Mouse (Mus musculus) lung, postnatal 36 days (tissue): Measurements from ENCODE around the gene Tspo.

ENCODE experiments used
- DNase-seq: peaks from one replicate; pipeline ENCODE4 v3.0.0; 2022; ENCODE audit warnings: mixed read lengths

Tspo gene

DNA sequence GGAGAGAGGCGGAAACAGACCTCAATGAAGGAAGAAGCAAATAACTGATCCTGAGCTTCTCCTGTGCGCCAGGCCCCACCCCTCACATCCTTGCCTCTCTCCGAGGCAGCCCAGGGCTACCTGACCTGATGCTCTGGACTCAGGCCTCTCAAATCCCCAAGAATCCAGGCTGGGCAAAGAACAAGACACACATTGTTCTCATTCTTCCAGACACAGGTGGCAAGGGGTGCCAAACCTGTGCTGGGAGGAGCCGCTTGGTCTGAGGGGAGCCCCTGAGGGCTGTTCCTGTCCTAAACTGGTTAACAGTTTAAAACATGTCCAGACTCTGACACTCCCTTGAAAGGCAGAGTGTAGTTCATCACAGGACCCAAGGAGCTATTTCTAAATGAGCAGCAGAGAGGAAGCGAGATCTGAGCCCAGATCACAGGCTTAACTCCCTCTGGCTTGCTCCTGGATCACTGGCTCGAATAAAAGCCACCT lies 21.4 kb downstream of the Tspo start:
- no peak for DNase-seq

- DNase-seq: no peak
Measured at GRCm38 (mm10) chr15:83590841-83591240, 27.4 kb downstream of the Tspo start.

GRCm38 (mm10) chr15:83591758-83592157 lies 28.4 kb downstream of the Tspo start:
- DNase-seq: no peak

DNA sequence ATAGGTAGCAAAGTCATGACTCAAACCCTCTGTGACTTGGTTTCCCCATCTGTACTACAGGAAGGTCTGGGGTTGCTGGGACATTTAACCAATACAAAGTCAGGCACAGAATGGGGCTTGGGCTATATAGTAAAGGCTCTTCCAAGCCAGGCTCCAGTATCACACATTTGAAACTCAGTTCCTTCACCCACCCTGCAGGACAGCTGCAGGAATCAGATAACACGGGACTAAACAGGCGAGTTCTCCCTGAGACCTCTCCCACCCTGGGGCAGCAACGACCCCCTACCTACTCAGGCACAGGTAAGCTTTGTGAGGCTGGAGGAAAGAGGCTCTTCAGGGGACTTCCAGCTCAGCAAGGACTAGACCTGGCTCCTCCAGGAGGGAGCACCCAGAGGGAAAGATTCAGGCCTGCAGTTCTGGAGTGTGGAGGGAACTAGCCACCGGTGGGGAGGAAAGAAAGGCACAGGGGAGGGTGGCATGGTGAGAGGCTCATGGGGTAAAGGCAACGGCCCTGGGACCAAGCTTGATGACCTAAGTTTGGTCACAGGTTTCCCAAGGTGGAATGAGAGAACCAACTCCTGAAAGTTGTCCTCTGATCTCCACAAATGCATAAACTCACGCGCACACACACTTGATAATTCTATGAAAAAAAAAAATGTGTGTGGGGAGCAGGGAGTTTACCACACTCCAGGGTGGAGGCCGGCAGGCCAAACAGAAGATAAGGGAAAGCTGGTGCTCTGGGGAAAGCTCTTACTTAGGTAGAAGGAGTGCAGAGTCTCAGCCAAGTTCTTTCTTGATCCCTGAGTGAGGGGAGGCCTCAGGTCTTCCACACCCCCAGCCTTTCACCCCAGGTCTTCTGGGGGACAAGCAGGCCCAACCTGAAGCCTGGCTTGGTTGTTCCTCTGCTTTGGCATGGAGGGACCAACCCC lies 29.1 kb downstream of the Tspo start:
- DNase-seq: no peak

DNA sequence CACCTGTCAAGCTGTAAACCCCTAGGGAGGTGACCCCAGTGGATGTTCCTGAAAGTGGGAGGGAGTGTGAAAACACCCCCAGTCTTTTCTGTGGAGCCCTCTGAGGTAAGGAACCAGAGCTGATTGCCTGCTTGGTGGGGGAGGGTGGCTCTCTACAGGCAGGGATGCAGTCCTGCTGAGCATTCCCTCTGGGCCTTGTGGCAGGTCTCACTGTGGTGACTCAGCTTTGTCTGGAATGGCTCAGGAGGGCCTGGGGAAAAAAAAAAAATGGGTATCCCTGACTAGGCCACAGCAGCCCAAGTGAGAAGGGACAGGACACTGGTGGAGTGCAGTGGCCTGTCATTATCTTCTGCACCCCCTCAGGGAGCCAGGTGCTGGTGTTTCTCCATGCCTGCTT lies 29.8 kb downstream of the Tspo start:
- DNase-seq: no peak

- no peak for DNase-seq
Measured at GRCm38 (mm10) chr15:83593702-83594512, 30.5 kb downstream of the Tspo start.

DNA sequence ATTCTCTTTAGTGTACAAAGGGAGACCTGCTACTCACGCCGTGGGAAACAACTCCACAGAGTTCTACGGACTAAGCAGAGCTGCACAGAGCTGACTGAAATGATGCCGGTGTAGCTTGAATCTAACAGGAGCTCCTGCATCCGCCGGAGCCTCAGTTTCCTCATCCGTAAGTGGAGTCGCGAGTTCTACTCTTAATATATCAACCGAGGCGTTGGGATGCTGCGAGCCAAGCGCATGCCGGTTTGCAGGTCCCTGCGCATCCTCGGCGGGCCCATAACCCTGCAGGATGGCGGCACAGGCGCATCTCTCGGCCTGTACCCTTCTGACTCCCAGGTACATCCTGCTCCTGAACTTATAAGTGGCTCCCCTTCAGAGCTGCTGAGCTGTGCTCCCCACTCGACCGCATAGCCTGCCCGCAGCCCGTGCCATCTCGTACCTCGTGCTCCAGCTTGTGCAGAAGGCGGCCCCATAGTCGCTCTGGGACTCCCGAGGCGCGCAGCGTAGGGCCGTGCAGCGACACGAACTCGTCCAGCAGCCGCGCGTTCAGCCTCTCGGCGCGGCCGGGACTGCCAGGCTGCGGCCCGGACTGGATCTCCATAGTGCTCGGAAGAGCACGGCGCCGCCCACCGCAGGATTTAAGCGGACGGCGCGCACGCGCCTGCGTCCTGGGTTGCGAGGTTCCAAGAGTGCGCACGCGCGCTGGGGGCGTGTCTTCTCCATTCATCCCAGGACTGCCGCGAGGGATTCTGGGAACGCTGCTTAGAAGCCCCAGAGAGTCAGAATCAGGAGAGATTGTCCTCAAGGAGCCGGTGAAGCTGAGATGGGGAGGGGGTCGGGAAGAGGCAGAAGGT lies 31.3 kb downstream of the Tspo start, which contains the start of gene Ttll12:
Gene Ttll12, minus strand, starts transcription at position 645 of the 851 bp plus-strand sequence.
- DNase-seq: peak; percentile 97

DNA sequence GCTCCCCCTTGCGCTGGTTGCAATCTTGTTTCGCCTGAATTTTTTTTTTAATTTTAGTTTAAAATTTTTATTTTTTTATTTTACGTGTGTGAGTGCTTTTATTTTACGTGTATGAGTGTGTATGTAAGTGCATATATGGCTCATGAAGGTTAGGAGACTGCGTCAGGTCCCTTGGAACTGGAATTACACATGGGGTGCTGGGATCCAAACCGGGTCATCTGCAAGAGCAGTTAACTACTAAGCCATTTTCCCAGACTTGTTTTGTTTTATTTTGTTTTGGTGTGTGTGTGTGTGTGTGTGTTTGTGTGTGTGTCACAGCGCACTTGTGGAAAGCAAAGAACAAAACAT lies 31.9 kb downstream of the Tspo start:
- DNase-seq: no peak

GRCm38 (mm10) chr15:83596833-83597232 lies 33.4 kb downstream of the Tspo start:
- no peak for DNase-seq

- no peak for DNase-seq
Measured at GRCm38 (mm10) chr15:83601185-83601584, 37.8 kb downstream of the Tspo start.

GRCm38 (mm10) chr15:83602372-83603045 lies 39.1 kb downstream of the Tspo start:
- DNase-seq: peak; percentile 72

DNA sequence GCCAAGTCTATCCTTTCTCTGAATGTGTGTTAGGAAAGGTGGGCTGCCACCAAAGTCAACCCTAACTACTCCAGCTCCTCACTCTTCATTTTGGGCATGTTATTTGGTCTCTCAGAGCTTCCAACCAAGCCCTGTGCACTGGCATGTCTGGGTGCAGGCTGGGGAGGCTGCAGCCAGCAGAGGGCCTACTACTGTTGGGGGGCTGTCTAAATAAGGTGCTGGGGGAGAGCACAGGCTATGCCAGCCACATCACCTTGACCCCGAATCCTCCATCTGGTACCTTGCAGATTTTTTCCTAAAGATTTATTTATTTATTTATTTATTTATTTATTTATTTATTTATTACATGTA lies 39.6 kb downstream of the Tspo start:
- no peak for DNase-seq

- DNase-seq: no peak
Measured at GRCm38 (mm10) chr15:83603426-83603825, 40.0 kb downstream of the Tspo start.

- DNase-seq: no peak
Measured at GRCm38 (mm10) chr15:83606216-83606615, 42.8 kb downstream of the Tspo start.

- DNase-seq: no peak
Measured at GRCm38 (mm10) chr15:83606700-83607099, 43.3 kb downstream of the Tspo start.

DNA sequence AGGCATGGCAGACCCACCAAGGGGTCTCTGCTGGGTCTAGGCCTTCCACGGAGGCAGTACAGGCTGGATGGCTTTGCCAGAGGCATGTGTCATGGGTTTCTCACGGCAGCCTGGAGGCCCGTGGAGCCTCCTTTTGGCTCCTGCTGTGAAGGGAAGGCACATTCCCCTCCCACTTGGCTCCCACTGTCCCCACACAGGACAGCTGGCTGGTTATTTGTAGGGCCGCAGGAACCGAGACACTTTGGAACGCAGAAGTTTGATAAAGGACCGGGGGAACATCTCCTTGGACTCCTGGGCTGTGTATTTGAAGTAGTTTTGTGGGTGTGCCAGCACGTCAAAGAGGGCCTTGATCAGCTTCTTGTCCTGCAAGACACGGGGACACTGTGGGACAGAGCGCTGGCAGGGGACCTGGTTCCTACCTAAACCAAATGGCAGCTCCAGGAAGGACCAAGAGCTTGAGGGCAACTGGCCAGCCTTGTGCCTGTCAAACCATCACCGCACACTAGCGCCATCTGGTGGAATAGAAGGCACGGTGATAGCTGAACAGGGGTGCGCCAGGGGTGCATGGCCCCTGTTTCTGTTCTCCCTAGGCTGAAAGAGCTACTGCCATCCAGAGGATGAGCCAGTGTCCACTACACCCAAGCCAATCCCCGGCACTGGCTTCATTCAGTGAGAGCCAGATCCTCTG lies 43.9 kb downstream of the Tspo start:
- peak; percentile 89 for DNase-seq

GRCm38 (mm10) chr15:83615245-83615644 lies 51.9 kb downstream of the Tspo start:
- no peak for DNase-seq
